Mouse (Mus musculus) liver, embryonic 18 days (tissue): ENCODE data around the gene Pik3r2. TPM values are rescaled to one million over a fixed set of nuclear protein-coding genes. Genes with fewer than 3 reads are reported as not detected.

Source experiments
- polyA plus RNA-seq: library from polyadenylated mRNA; depleted of rRNA; stranded (reverse); fragments of >200 nt; gene quantifications from 2 replicates; pipeline ENCODE4 v1.2.3, GENCODE M21; 2012; rRNA removed

Gene Pik3r2
- polyA plus RNA-seq: 10.5 and 12.6 TPM in 2 replicates

DNA sequence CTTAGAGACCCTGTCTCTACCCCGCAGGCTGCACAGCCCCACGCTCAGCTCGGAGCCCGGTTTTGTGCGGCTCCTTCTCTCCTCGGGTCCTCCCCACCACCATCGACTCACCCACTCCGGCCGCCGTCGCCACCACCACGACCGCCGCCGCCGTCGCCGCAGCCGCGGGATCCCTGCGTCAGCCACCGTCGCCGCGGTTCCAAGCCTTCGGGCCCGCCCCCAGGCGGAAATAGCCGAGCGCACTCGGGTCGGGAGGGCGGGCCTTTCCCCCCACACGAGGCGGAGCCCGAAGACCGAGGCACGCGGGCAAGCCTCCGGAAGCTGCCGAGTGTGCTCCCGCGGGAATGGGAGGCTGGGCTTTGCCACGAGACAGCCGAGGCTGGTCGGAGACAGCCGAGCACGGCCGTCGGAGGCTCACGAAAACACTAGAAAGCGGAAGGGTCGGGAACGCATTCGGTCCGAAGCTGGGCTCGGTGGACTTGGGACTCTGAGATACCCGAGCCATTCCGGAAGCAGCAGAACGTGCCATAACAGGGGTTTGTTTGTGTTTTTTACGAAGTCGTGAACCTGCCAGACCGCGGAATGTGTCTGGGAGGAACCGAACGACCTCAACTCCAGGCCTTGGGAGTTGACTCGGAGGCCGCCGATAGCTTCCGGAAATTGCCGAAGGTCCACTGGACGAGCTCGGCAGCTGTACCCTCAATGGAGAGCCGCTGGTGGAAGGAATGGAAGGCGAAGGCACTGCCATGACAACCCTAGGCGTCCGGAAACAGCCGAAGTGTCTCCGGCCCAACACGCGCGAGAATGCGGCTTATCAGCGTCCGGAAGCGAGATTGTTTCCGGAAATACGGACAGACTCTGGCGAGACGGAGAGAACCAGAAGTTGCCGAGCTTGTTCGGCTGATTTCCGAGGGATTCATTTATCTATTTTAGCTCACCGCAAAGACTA, at the start of gene Pik3r2:
Gene Pik3r2, minus strand, starts transcription at position 218 of the 949 bp plus-strand sequence.

DNA sequence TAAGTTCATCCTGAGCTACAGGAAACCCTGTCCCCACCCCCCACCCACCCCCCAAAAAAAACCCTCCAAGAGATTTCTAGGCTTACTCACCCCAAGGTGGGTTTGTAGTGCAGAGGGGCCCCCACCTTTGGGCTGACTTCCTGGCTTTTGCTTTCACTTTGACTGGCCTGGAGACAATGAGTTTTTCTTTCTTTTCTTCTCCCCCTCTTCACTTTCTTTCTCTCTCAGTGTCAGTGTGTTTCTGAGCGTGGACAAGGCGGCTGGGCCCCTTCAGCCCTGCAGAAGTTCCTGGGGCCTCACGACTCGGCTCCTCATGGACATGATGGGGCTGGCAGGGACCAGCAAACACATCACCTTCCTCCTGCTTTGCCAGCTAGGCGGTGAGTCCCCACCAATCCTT, 31.7 kb upstream of the Pik3r2 start, which contains the start of gene Il12rb1:
Gene Il12rb1, plus strand, starts transcription at position 211 of the 400 bp plus-strand sequence.

DNA sequence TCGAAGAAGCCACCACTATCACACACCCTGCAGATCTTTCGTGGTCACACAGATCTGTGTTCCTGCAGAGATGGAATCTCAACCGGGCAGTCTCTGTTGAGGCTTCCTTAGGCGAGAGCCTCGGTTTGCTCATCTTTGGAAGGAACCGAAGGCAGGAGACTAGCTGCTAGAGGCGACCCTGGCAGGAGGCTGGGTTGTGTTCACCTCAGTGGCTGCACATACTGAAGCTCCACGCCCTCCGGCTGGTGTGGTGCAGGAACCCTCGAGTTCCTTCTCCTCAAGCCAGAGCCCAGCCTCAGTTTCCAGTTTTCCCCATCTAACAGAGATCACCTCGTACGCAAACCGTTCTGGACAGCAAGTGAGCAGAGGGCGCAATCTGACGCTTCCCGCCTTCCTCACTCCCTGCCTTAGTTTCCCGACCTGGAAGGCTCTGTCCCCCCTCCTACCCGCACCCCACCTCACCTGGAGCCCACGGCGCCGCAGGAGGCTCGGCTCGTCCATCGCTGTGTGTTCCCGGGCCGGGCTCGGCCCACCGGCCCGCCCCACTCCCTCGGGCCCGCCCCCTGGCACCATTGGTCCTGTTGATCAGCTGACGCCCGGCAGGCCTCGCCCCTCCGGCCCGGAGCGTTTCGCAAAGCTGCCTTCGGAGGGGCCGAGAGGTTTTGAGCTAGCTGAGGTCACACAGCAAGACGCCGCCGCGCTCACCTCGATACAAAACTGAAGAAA, 28.1 kb upstream of the Pik3r2 start, which contains the start of gene Mast3:
Gene Mast3, minus strand, starts transcription at position 574 of the 726 bp plus-strand sequence.

GRCm38 (mm10) chr8:70760775-70761406, 15.6 kb downstream of the Pik3r2 start, which contains the start of gene Mpv17l2:
Gene Mpv17l2, minus strand, starts transcription at chr8:70760946.

GRCm38 (mm10) chr8:70754043-70754870, 22.3 kb downstream of the Pik3r2 start, which contains the start of gene Rab3a:
Gene Rab3a, plus strand, starts transcription at chr8:70754679.

DNA sequence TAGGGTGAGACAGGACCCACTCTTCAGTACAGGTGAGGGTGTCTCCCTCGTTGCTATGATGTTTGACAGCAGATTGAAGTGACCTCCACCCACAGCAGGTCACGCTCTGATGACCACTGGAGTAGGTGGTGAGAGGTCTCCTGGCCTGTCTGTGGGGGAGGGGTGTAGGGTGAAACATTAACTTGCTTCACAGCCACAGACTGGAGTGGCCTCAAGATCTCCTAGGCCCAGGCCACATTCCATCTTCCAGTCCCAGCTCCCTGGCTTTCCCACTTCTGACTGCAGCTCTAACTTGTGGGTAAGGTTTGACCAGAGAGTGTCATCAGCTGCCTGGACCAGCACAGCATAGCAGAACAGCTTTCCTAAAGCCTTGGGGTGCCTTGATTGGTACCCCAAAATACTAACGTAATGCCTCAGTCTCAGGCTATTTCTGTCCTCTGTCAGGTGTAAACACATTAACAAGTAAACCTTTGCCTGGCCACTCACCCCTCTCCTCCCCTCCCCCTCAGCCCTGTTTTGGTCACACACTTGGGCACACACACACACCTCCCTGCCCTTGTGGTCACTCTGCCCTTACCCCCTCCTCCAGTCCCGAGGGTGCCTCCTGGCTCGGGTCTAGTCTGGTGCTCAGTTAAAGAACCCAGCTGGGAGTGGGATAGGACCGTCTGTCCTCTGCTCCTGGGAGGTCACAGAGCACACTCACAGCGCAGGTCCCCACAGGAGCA, 52.9 kb downstream of the Pik3r2 start, which contains the start of gene Pde4c:
Gene Pde4c, plus strand, starts transcription at position 235 of the 725 bp plus-strand sequence.

DNA sequence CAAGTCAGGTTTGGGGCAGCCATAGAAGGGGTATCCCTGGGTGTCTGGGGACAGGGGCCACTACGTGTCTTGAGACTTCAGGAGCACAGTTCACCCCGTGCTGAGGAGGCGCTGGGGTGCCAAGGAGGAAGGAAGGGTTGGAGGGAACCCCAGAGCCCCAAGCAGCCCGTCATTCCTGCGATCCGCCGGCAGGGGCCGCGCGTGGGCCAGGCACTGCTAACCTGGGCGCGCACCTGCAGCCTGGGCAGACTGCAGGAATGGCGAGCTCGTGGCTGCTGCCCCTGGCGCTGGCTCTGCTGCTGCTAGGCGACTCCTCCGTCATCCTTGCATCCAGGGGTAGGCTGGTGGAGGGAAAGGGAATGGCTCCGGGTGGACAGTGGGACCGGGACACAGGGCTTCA, 58.2 kb downstream of the Pik3r2 start, which contains the start of gene Gm3336:
Gene Gm3336, plus strand, starts transcription at position 247 of the 400 bp plus-strand sequence.

Other genes with a start within 250 kb of the Pik3r2 start
- gene Fkbp8, start 249.0 kb downstream of the Pik3r2 start, polyA plus RNA-seq: 154 and 168 TPM in 2 replicates
- gene Kxd1, start 248.8 kb downstream of the Pik3r2 start, polyA plus RNA-seq: 35.7 and 38.3 TPM in 2 replicates
- gene Ell, start 237.3 kb downstream of the Pik3r2 start, polyA plus RNA-seq: 13.9 and 18.2 TPM in 2 replicates
- 26.1 and 31.4 TPM in 2 replicates for gene Isyna1, start 182.3 kb downstream of the Pik3r2 start, polyA plus RNA-seq
- 24.5 and 28.9 TPM in 2 replicates for gene Ssbp4, start 167.8 kb downstream of the Pik3r2 start, polyA plus RNA-seq
- 8.3 and 9.3 TPM in 2 replicates for gene Lrrc25, start 160.6 kb downstream of the Pik3r2 start, polyA plus RNA-seq
- gene Gdf15, start 144.3 kb downstream of the Pik3r2 start, polyA plus RNA-seq: 3.7 and 6.3 TPM in 2 replicates
- 19.5 and 19.7 TPM in 2 replicates for gene Pgpep1, start 116.3 kb downstream of the Pik3r2 start, polyA plus RNA-seq
- gene Lsm4, start 103.5 kb downstream of the Pik3r2 start, polyA plus RNA-seq: 71.8 and 85.1 TPM in 2 replicates
- gene Jund, start 77.8 kb downstream of the Pik3r2 start, polyA plus RNA-seq: 48.4 and 51.5 TPM in 2 replicates
- not detected in 2 replicates for gene Iqcn, start 73.3 kb downstream of the Pik3r2 start, polyA plus RNA-seq
- 0.02 and 0.05 TPM in 2 replicates for gene Gm3336, start 58.2 kb downstream of the Pik3r2 start, polyA plus RNA-seq
- gene Pde4c, start 53.0 kb downstream of the Pik3r2 start, polyA plus RNA-seq: 6.5 and 7.5 TPM in 2 replicates
- 3.5 and 4.2 TPM in 2 replicates for gene Rab3a, start 22.0 kb downstream of the Pik3r2 start, polyA plus RNA-seq
- gene Mpv17l2, start 15.8 kb downstream of the Pik3r2 start, polyA plus RNA-seq: 21.9 and 22.3 TPM in 2 replicates
- 23.3 and 28.2 TPM in 2 replicates for gene Mast3, start 28.3 kb upstream of the Pik3r2 start, polyA plus RNA-seq
- 0.15 and 0.20 TPM in 2 replicates for gene Il12rb1, start 31.7 kb upstream of the Pik3r2 start, polyA plus RNA-seq
- gene Arrdc2, start 63.0 kb upstream of the Pik3r2 start, polyA plus RNA-seq: 22.0 and 23.3 TPM in 2 replicates
- gene Kcnn1, start 86.5 kb upstream of the Pik3r2 start, polyA plus RNA-seq: 0.53 and 0.66 TPM in 2 replicates
- 20.6 and 21.4 TPM in 2 replicates for gene Ccdc124, start 97.2 kb upstream of the Pik3r2 start, polyA plus RNA-seq
- gene Slc5a5, start 116.0 kb upstream of the Pik3r2 start, polyA plus RNA-seq: 0.10 and 0.19 TPM in 2 replicates
- 2,497 and 2,930 TPM in 2 replicates for gene Rpl18a, start 120.7 kb upstream of the Pik3r2 start, polyA plus RNA-seq
- gene Map1s, start 129.2 kb upstream of the Pik3r2 start, polyA plus RNA-seq: 8.3 and 9.9 TPM in 2 replicates